In genomic region chr13:52582506-52582877, GRCm38 (mm10) we compare ENCODE assay signal across 8 mouse cellular contexts. TPM values are rescaled to one million over a fixed set of nuclear protein-coding genes. Genes with fewer than 3 reads are reported as not detected.
DNase-seq lines count a peak whose midpoint lies in the region; ATAC-seq and TF ChIP-seq lines count a peak whose summit lies in the region.

No protein-coding gene starts in this region.

- peak overlapping the region; percentile 94 for H3K4me2 ChIP-seq in embryonic facial prominence, embryonic 13.5 days
- H3K4me2 ChIP-seq in neural tube, embryonic 12.5 days (replicated peaks) = peak overlapping the region; percentile 98

- no peak for DNase-seq in layer of hippocampus, adult 2 months (ENCODE audit: low spot score in 2 of 2)
- DNase-seq in layer of hippocampus, adult 9-11 months = no peak
- no peak for DNase-seq in limb, embryonic 10.5 days (ENCODE audit: low spot score)
- DNase-seq in frontal cortex, adult 2 months (ENCODE audit: extremely low spot score in 1 of 2, low spot score in 1 of 2) = no peak
- DNase-seq in ovary, adult 18-20 months (ENCODE audit: low spot score) = no peak
- DNase-seq in Muller cell, postnatal 12 days (ENCODE audit: inconsistent ontology term) = no peak

- H3K4me3 ChIP-seq in layer of hippocampus, adult 2 months = peak overlapping the region; percentile 61; the same call in 1 of the 2 replicates
- H3K4me3 ChIP-seq in embryonic facial prominence, embryonic 13.5 days = peak overlapping the region; percentile 66
- peak overlapping the region; percentile 74 for H3K4me3 ChIP-seq in limb, embryonic 10.5 days
- H3K4me3 ChIP-seq in neural tube, embryonic 12.5 days = no peak overlapping the region; the same call in 1 of the 2 replicates

- H3K27me3 ChIP-seq in embryonic facial prominence, embryonic 13.5 days = peaks cover 18% of the 10 kb centered on the region
- H3K27me3 ChIP-seq in limb, embryonic 10.5 days (ENCODE audit: low read depth, poor library complexity, severe bottlenecking) = peaks cover 44% of the 10 kb centered on the region
- H3K27me3 ChIP-seq in neural tube, embryonic 12.5 days (replicated peaks) = peaks cover 21% of the 10 kb centered on the region

- no peak overlapping the region for H3K27ac ChIP-seq in layer of hippocampus, adult 2 months
- no peak overlapping the region for H3K27ac ChIP-seq in embryonic facial prominence, embryonic 13.5 days
- H3K27ac ChIP-seq in limb, embryonic 10.5 days = peak overlapping the region; percentile 82; the same call in 1 of the 2 replicates
- H3K27ac ChIP-seq in neural tube, embryonic 12.5 days = no peak overlapping the region

- 18% methylated on average over 9 of the region's 9 CpGs for WGBS in embryonic facial prominence, embryonic 13.5 days
- WGBS in limb, embryonic 10.5 days = 18% methylated on average over 9 of the region's 9 CpGs
- WGBS in neural tube, embryonic 12.5 days = 22% methylated on average over 9 of the region's 9 CpGs

- no peaks in the 10 kb centered on the region for H3K9me3 ChIP-seq in embryonic facial prominence, embryonic 13.5 days
- H3K9me3 ChIP-seq in limb, embryonic 10.5 days (replicated peaks) = no peaks in the 10 kb centered on the region
- no peaks in the 10 kb centered on the region for H3K9me3 ChIP-seq in neural tube, embryonic 12.5 days

- H3K9ac ChIP-seq in embryonic facial prominence, embryonic 13.5 days = peak overlapping the region; percentile 79
- H3K9ac ChIP-seq in neural tube, embryonic 12.5 days = no peak overlapping the region

- no peaks in the 10 kb centered on the region for H3K36me3 ChIP-seq in embryonic facial prominence, embryonic 13.5 days
- no peaks in the 10 kb centered on the region for H3K36me3 ChIP-seq in limb, embryonic 10.5 days
- no peaks in the 10 kb centered on the region for H3K36me3 ChIP-seq in neural tube, embryonic 12.5 days

- H3K4me1 ChIP-seq in embryonic facial prominence, embryonic 13.5 days = no peaks in the 10 kb centered on the region
- peaks cover 23% of the 10 kb centered on the region for H3K4me1 ChIP-seq in limb, embryonic 10.5 days
- H3K4me1 ChIP-seq in neural tube, embryonic 12.5 days = peaks cover 9% of the 10 kb centered on the region; the same call in 1 of the 2 replicates

- no peak for ATAC-seq in embryonic facial prominence, embryonic 13.5 days (ENCODE audit: insufficient number of reproducible peaks, insufficient read depth, low FRiP score, low TSS enrichment, low read depth)
- no peak for ATAC-seq in neural tube, embryonic 12.5 days (ENCODE audit: low FRiP score, low read depth)

- TF ChIP-seq CTCF in layer of hippocampus, adult 2 months (conservative IDR thresholded peaks at IDR 0.05) = no peak

RNA-seq across cellular contexts. Expression of gene Syk, which starts 0.5 kb away (rescaled TPM):
- total RNA-seq in layer of hippocampus, adult 2 months (2021) = 1 to 10 TPM; 3.1 TPM
- 3.5 and 3.7 TPM in 2 replicates for polyA plus RNA-seq in embryonic facial prominence, embryonic 13.5 days (2015; fragmentation: Nextera tagmentation; extraction: Ambion mirVana)
- 2.0 and 2.5 TPM in 2 replicates for polyA plus RNA-seq in limb, embryonic 10.5 days (2016; fragmentation: Nextera tagmentation; extraction: Ambion mirVana)
- 3.0 TPM in 2 replicates for polyA plus RNA-seq in neural tube, embryonic 12.5 days (2016; fragmentation: Nextera tagmentation; extraction: Ambion mirVana)
- 2.6 and 3.3 TPM in 2 replicates for polyA plus RNA-seq in frontal cortex, adult 2 months (2012; rRNA removed)

RNA-seq across cellular contexts. Expression of gene Diras2, which starts 51.4 kb away (rescaled TPM):
- total RNA-seq in layer of hippocampus, adult 2 months (2021) = 100 to 1,000 TPM; 150 to 155 TPM
- polyA plus RNA-seq in embryonic facial prominence, embryonic 13.5 days (2015; fragmentation: Nextera tagmentation; extraction: Ambion mirVana) = 0.67 and 0.84 TPM in 2 replicates
- 0.11 TPM in 2 replicates for polyA plus RNA-seq in limb, embryonic 10.5 days (2016; fragmentation: Nextera tagmentation; extraction: Ambion mirVana)
- polyA plus RNA-seq in neural tube, embryonic 12.5 days (2016; fragmentation: Nextera tagmentation; extraction: Ambion mirVana) = 0.84 and 1.1 TPM in 2 replicates
- polyA plus RNA-seq in frontal cortex, adult 2 months (2012; rRNA removed) = 126 and 129 TPM in 2 replicates

Comparison
In these comparisons a context has a peak if more than half of its experiments do, and no peak if none do; other contexts are left out.
1. RNA of gene Diras2, which starts 51.4 kb away (polyA plus RNA-seq): 126 to 129 TPM in frontal cortex, adult 2 months; 0.84 to 1.1 TPM in neural tube, embryonic 12.5 days, 0.67 to 0.84 TPM in embryonic facial prominence, embryonic 13.5 days and 0.11 TPM in limb, embryonic 10.5 days; every median in the first group is over 10 times any median in the second.